Mouse (Mus musculus) adrenal gland, adult 2 months (tissue): ENCODE measurements around the gene Angel1. TPM values are rescaled to one million over a fixed set of nuclear protein-coding genes. Genes with fewer than 3 reads are reported as not detected.

ENCODE experiments used
- DNase-seq: peaks from one replicate; pipeline ENCODE4 v3.0.0; 2021
- polyA plus RNA-seq: library from polyadenylated mRNA; depleted of rRNA; stranded (reverse); fragments of >200 nt; gene quantifications from 2 replicates; pipeline ENCODE4 v1.2.3, GENCODE M21; 2012
- total RNA-seq, 2 experiments: library from RNA; stranded (reverse); gene quantifications; 2 replicates each; pipeline ENCODE4 v1.2.3; 2021

The Angel1 gene
- total and polyA plus RNA-seq, 3 experiments: 2.3 to 5.1 (median 3.7) TPM

- DNase-seq: no peak
Observed at GRCm38 (mm10) chr12:86702690-86703089, 23.6 kb downstream of the Angel1 start.

GRCm38 (mm10) chr12:86701491-86701890, 24.8 kb downstream of the Angel1 start:
- no peak for DNase-seq

- no peak for DNase-seq
Observed at GRCm38 (mm10) chr12:86700927-86701310, 25.3 kb downstream of the Angel1 start.

- no peak for DNase-seq
Observed at GRCm38 (mm10) chr12:86699965-86700926, 26.0 kb downstream of the Angel1 start.

- no peak for DNase-seq
Observed at GRCm38 (mm10) chr12:86698537-86698936, 27.7 kb downstream of the Angel1 start.

- DNase-seq: no peak
Observed at GRCm38 (mm10) chr12:86697996-86698395, 28.3 kb downstream of the Angel1 start.

- DNase-seq: peak; percentile 67
Observed at GRCm38 (mm10) chr12:86694441-86694840, 31.8 kb downstream of the Angel1 start.

- DNase-seq: no peak
Observed at GRCm38 (mm10) chr12:86693389-86693788, 32.9 kb downstream of the Angel1 start.

GRCm38 (mm10) chr12:86692471-86693356, 33.5 kb downstream of the Angel1 start:
- DNase-seq: no peak

GRCm38 (mm10) chr12:86690700-86691485, 35.4 kb downstream of the Angel1 start:
- DNase-seq: no peak

- no peak for DNase-seq
Observed at GRCm38 (mm10) chr12:86688917-86689316, 37.3 kb downstream of the Angel1 start.

GRCm38 (mm10) chr12:86687971-86688573, 38.2 kb downstream of the Angel1 start:
- no peak for DNase-seq

GRCm38 (mm10) chr12:86687445-86687955, 38.8 kb downstream of the Angel1 start:
- no peak for DNase-seq

- no peak for DNase-seq
Observed at GRCm38 (mm10) chr12:86686551-86687330, 39.5 kb downstream of the Angel1 start.

GRCm38 (mm10) chr12:86685275-86685674, 41.0 kb downstream of the Angel1 start:
- DNase-seq: no peak

GRCm38 (mm10) chr12:86683698-86684097, 42.6 kb downstream of the Angel1 start:
- DNase-seq: no peak

- DNase-seq: no peak
Observed at GRCm38 (mm10) chr12:86682178-86682577, 44.1 kb downstream of the Angel1 start.

GRCm38 (mm10) chr12:86681626-86682025, 44.6 kb downstream of the Angel1 start:
- no peak for DNase-seq

- no peak for DNase-seq
Observed at GRCm38 (mm10) chr12:86680591-86681193, 45.6 kb downstream of the Angel1 start.

GRCm38 (mm10) chr12:86679991-86680491, 46.2 kb downstream of the Angel1 start:
- no peak for DNase-seq
